Mouse (Mus musculus) adrenal gland, adult 18-20 months (tissue): ENCODE results near the gene Iqgap2. TPM values are rescaled to one million over a fixed set of nuclear protein-coding genes. Genes with fewer than 3 reads are reported as not detected.

ENCODE experiments used
- DNase-seq, 2 experiments: peaks; one replicate each; pipeline ENCODE4 v3.0.0; 2021 to 2022; ENCODE audit warnings: low spot score in 2 of 2
- total RNA-seq, 2 experiments: library from RNA; stranded (reverse); gene quantifications; 1 replicate in 1 of 2; 2 replicates in 1 of 2; pipeline ENCODE4 v1.2.3; 2021

Gene Iqgap2
- total RNA-seq, 2 experiments from 2014 or later: 123 to 137 TPM

DNA sequence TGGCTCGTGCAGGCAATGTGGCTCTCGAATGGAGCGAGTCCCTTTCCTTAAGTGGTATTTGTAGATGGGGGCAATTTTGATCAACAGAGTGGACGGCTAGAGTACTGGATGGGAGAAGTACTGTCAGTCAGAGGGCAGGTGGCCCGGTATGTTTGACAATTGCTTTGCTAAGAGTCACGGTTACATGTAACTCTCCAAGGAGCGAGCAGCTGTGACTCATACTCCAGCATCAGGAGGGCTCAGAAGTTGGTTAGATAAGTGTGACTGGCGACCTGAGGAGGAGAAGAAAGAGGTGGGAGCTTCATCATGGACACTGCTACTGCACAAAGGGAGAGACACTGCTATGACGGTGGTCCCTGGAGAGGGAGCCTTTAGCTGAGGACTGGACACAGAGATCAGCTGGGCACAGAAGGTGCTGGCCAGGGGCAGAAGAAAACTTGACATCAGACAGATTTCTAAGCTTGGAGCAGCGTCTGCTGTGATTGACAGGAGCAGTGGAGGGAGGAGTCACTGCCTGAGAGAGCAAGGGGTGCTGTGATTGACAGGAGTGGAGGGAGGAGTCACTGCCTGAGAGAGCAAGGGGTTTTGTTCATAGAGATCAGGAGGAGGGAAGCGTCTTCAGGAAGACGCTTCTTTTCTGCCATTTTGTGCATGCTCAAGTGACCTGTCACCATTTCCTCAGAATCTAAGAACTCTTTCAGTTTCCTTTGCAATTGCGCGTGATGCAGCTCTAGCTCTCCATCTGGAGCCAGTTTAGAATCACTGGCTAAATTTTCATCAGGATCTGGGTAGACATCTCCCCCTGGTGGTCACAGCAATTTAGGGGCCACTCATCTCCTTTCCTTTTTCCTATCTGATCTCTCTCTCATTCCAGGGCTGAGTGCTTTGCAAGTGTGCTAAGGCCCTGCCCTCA, 172.1 kb downstream of the Iqgap2 start:
- DNase-seq: peak; percentile 58 to 59

DNA sequence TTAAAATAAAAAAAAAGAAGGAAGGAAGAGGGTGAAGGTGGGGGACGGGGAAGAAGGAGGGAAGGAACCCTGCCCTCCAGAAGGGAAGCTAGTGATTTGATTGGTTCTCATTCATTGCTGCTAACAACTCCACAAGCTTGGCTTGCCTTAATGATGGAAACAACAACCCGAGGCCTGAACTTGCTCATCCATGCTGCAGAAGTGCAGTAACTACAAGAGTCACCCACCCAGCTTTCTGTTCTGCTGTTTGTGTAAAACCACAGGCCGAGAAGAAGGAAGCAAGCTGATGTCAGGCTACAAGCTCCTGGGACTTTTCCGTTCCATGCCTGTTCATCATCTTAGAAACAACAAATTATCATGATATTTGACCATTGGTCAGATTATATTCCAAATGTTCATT, 176.4 kb downstream of the Iqgap2 start:
- no peak for DNase-seq

DNA sequence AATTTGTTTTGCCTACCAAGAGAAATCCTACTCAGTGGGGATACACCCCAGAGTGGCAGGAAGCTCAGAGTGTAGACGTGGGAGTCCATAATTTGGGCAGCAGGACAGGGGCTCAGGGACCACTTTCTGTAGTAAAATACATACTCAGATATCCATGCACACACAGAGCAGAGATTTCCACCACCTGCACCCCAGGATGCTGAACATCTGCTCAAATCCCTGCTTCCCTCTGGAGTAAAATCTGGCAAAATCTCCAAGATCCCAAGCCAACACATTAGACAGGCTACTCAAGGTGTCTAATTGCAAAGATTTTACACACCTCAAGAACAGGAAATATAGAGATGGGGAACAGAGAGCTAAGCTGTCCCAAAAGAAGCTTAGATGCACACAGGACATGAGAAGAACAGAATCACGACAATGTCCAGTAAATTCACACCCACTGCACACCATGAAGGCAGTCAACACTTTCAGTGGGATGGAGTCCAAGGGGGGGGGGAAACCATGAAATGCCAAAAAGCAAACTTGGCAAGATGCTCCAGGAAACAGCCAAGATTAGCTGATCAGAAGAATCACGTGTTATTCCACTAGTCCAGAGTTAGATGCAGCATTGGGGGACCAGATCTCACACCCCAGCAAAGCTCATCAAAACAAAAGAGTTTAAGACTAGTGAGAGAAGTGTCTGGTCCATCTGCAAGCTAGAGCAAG, 177.3 kb downstream of the Iqgap2 start:
- DNase-seq: no peak

DNA sequence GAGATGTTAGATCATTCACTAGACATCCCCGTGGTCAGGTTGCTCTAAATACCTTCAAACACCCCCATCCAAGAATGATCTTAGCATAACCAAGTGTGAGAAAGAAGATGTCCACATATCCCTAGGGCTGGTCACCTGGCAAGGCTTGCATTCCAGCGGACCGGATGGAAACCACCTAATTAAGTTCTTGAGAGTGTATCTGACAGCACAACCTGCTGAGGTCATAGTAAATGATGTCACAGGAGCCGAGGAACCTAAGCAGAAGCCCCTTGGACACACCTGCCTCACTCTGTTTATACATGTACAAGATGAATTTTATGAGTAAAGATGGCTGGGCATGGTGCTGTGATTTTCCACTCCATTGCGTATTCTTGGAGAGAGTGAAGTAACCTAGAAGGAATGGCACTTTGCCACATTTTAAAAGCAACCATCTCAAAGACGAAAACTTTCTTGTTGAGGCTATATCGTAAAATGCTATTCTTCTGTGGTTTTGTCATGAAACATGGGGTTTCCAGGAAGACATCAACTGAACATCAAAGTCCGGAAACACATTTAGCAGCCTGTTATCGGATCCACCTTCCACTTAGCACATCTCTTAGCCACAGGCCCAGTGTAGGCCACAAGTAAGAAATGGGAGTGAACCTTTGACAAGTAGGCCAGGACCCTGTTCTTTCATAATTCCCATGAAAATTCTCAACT, 179.0 kb downstream of the Iqgap2 start:
- no peak for DNase-seq

DNA sequence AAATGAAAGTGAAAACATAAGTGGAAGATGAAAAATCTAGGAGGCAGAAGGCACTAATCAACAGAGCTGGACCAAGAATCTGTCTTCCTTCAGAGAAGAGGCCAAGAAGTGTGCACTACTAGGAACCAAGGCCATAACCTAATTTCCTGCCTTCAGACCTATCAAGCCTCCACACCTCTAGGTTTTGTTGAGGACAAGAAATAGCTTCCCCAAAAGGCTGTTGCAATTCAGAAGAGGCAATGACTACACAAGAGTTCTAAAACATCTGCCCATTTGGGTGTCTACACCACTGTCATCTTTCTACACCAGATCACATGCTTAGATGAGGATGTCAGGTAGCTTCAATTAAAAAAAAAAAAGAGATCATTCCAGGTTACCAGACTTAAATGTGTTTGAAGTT, 179.7 kb downstream of the Iqgap2 start:
- no peak for DNase-seq

DNA sequence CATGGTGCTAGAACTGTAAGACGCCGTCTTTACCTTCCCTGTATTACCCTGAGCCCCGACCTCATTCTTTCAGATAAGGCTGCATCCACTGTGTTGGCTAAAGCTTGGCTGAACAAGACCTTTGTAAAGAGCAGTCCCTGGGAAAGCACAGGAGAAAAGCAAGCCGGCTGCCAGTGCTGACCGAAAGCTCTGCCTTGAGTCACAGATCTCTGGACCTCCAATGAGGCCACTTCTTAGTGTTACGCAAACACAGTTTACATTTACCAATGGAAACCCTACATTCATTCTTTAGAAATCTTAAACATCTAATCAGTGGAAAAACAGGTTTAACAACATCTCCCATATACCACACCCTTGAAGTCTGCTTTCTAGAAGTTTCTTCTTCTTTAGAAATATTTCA, 186.1 kb downstream of the Iqgap2 start:
- no peak for DNase-seq

DNA sequence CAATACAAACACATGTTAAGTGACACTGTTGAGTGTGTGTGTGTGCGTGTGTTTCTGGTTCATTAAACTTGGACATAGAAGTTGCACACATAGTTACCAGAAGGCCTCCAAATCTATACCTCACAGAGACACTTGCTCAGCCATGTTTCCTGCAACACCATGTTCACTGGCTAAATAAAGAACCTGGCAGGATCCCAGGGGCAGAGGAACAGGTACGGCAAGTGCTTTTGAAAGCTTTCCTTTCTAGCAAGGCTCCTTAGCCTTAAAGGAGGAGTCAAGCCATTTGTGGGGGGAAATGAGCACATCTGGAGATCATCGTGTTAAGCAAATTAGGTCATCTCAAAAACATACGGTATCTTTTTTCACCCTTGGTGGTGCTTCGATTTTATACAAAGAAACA, 188.3 kb downstream of the Iqgap2 start:
- DNase-seq: no peak

DNA sequence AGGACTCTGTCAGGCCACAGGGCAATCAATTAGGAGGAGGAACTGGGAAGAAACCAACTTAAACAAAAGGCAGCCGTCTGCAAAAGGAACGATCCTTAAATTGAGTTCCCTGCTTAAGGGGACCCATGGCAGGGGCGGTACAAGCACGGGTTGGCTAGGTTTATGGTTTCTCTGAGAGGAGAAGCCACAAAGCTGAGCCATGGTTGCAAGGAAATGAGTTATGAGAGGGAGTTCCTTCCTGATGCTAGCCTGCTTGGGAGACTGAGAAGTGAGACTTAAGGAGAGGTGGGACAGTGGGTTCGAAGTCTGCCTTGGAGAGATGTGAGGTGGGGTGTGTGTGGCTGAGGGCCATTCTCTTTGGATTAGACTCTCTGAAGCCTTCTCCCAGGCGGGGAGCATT, 193.8 kb downstream of the Iqgap2 start:
- no peak for DNase-seq

DNA sequence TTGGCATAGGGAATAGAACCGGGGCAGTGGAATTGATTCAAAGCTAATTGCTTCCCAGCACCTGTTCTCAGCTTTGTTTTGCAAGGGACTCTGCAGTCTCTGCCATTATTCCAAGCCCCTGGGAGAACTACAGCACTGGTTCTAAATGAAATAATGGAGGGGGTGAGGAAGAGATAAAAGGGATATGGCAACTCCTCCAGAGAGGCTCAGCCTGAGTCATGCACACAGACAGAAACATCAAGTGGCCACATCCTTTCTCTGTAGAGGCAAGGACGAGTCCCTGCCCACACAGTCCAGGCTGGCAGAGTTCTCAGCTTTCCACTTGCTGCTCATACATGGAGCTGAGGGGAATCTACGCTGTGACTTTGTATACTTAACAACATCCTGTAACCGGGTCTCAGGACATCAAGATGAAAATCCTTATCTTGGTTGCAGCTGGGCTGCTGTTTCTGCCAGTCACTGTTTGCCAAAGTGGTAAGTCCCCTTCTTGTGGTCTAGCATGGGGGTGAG, 195.0 kb downstream of the Iqgap2 start, which contains the start of gene F2rl2:
Gene F2rl2 (plus strand): TSS at position 200 of the 510 bp plus-strand sequence.
- DNase-seq: no peak

DNA sequence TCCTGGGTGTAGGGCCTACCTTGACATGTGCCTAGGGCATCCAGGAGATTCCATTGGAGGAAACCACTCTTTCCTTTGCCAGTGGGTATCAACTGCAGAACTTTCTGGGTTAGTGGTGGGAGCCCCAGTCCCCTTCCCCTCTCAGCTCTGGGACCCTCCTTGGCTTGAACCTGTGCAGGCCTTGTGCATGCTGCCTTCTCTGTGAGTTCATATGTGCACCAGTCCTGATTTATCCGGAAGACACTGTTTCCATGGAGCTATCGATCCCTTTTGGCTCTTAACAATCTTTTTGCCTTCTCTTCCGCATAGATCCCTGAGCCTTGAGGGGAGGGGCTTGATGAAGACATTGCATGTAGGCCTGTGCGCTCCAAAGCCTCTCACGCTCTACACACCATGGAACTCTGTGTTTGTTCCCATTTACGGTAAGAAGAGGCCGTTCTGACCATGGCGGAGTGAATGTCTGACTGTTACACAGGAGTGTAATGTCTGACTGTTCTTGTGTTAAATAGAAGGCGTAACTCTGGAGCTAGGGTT, 195.5 kb downstream of the Iqgap2 start:
- DNase-seq: no peak

DNA sequence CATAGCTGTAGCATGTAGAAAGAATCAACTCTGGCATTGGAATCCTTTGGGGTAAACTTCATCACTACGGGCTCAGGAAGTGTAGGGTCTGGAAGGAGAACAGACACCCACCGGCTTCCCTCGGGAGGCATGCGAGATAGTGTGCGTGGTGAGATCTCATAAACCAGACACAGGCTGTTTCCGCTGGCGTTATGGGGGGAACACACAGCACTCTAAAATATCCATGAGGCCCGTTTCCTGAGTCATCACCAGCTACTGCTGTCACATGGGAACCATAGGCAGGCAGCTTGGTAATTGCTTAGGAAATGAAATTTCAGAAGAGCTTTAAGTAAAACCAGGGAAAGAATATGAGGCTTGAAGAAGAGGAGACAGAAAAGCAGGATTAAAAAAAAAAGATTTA, 199.5 kb downstream of the Iqgap2 start:
- DNase-seq: no peak

DNA sequence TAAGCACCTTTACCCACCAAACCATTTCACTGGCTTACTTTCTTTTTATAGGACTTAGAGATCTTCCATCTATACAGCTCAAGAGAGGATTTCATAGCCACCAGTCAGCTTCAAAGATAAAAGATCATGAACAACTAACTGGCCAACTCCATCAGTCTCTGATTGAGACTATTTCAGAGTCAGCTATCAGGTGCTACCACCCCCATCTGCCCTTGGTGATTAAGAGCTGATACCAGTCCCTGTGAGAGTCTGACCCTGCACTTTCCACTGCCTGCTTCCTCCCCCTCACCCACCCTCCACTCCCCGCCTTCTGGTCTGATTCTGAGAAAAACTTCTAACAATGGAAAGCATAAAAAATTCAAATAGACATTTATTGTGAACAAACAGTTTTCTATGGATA, 203.1 kb downstream of the Iqgap2 start:
- no peak for DNase-seq

DNA sequence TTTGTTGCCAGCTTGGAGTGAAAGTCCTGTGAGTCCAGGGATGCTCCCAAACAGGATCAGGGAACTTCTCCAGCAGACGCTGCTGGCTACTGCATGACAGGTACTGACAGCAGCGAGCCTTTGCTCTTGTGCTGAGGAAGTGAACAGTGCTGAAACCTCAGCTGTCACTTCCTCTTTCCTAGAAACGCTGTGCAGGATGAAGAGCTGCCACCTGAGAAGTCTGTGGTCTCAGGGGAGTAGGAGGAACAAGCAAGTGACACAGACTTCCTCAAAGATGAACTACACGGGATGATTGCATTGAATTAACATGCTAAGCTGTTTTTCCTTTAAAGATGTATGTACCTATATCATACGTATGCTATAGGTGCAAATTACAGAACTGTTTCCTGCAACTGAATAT, 206.0 kb downstream of the Iqgap2 start:
- no peak for DNase-seq

DNA sequence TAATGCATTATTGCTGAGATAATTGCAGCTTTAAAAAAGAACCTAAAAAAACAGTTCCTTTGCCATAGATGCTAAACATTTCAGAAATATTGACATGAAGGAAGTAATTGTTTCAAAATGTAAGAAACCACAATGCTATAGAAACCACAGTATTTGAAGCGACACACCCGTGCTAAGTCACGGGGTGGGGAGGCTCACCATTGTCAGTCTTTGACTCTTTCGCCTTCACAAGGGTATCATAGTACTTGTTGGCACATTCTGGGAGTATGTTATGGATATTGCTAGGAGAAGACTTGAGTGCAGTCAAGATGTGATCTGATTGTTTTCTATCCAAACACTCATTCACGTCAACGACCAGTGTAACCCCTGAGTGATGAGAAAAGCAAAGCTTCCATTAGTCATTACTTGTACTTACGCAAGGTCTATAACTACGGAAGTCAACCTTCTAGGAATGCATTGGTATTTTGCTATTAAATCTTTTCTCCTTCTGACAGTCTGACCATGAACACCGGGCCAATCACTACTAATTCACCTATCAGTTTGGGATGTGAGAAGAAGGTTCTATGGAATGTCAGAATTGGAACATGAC, 207.0 kb downstream of the Iqgap2 start:
- no peak for DNase-seq

DNA sequence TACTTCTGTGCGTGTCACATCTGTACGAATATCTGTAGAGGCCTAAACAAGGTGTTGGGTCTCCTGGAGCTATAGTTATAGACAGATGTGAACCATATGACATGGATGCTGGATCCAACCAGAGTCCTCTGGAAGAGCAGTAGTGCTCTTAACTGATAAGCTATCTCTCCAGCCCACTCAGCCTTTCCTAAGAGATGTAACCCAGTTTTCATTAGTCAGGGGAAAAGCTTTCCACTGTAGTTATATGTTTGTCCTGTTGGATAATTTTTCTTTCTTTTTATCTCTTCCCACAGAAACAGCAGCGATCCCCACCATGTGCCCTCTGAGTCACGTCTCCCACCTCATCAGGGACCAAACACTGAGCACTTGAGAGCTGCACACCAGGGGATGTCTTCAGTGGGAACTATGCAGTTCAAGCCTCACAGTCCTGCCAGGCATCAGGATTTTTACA, 212.2 kb downstream of the Iqgap2 start:
- no peak for DNase-seq

DNA sequence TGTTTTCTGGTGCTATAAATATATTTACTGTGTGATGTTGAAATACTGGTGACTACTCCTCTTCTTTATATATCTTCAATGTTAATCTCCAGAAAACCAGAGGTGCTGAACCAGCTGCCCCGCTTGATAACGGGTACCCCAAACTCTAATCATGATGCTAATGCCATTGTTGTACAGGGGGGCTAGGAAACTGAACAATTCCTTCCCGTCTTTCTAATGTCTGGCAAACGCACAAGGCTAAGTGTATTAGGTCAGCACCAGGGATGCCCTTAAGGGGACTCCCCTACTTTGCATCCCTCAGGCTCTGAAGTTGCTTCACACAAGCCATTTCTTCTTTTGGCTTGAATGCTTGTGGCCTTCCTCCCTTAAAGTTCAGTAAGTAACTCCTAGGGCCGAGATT, 212.6 kb downstream of the Iqgap2 start:
- DNase-seq: no peak

DNA sequence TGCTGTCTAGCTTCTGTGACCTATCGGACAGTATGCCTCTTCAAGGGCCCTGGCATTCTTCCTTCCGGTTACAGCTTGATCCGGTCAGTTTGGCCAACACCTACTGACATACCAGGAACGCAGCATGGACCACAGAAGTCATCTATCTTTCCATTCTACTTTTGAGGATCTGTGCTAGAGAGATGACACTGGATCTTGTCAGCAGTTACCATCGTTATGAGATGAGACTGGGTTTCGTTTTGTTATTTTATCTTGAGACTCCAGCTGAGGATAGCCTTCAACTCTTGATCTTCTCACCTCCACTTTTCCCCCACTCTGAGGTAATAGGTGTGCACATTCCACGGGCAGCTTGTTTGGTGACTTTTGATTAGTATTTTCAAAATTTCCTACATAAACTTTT, 219.3 kb downstream of the Iqgap2 start:
- DNase-seq: no peak

DNA sequence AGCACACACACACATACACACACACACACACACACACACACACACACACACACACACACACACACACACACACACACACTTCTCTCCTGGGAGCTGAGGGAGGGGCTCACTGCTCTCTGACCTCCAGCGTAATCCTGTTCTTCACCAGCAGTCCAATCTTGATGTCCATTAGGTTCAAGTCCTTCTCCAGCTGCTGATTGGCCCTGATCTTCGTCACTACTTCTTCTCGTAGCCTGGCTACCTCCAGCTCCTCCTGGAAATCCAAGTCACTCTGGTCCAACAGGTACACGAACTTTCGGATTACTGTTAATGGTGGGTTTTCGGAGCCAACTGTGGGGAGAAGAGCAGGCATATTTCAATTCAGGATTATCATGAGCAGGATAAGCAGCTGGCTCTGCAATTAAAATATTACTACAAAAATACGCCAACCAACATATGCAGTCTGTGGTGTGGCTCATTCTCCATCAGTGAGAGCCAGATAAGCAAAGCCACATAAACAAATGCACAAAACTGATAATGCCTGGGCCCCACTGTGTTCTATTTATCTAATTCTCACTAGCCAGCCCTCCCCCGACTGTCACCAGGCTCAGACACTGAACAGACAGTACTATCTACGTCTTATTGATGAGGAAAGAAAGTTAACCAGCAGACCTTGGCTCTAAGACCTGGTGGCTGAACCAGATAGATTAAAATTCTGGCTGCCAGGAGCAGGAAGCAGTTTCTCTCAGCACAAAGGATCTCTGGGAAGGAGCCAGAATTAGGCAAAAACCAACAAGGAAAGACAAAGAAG, 220.4 kb downstream of the Iqgap2 start:
- no peak for DNase-seq

DNA sequence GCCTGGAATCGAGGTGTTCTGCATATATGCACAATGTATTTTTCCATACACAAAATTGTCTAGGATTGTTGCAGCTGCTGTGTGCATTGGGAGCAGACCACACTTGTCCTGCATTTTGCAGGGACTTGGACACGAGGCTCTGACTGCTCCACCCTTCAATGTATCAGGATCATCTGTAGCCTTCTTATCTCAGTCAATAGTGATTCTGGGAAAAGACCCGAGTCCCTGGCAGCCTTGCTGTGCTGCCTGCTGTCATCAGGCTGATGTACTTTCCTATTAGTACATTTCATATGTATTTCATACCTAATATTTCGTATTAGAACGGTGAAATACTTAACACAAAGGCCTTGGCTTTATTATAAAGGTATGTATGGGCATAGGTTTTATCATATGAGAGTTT, 221.2 kb downstream of the Iqgap2 start:
- DNase-seq: no peak

DNA sequence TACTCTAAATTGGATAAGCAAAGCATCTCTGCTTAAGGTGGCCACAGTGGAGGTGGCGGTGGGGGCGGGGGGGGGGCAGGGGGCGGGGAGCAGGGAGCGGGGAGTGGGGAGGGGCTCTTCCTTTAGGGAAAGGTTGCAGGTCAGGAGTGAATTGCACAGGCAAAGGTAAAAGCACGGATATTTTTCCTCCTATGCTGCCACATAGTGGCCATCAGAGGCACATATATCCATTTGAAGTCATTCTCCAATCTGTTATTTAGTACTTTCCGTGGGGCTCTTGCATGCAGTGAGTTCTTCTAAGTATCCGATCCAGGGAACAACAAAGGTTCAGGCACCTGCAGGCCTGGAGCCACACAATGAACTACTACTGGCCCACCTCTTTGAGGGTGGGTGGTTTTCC, 224.5 kb downstream of the Iqgap2 start:
- no peak for DNase-seq
